Mouse (Mus musculus) left cerebral cortex, postnatal 4 days (tissue): Measurements from ENCODE around the gene Ankrd23. TPM values are rescaled to one million over a fixed set of nuclear protein-coding genes. Genes with fewer than 3 reads are reported as not detected.
A peak's percentile ranks its signal among the peaks of the same experiment; 100 is the strongest.

ENCODE experiments used
- DNase-seq: peaks from one replicate; pipeline ENCODE4 v3.0.0-alpha.2; 2022
- intact Hi-C: fragments of 180-260 bp; cut with DNase I; formaldehyde crosslinking; loops from one replicate; pipeline ENCODE4 v1.15.1; 2025
- total RNA-seq, 2 experiments: library from RNA; stranded (reverse); gene quantifications; 2 replicates each; pipeline ENCODE4 v1.2.3; 2021

The Ankrd23 gene
- total RNA-seq, 2 experiments from 2014 or later: 8.3 to 8.6 TPM

GRCm38 (mm10) chr1:36564101-36564500 is 27.4 kb upstream of the Ankrd23 start:
- DNase-seq: no peak
- intact Hi-C loops: no loop called here

GRCm38 (mm10) chr1:36563632-36564031 is 26.9 kb upstream of the Ankrd23 start:
- DNase-seq: no peak
- intact Hi-C loops: no loop called here

- peak; percentile 39 for DNase-seq
- intact Hi-C loops: no loop called here
Observed at GRCm38 (mm10) chr1:36563197-36563596, 26.5 kb upstream of the Ankrd23 start.

- no peak for DNase-seq
- intact Hi-C loops: no loop called here
Observed at GRCm38 (mm10) chr1:36562388-36562787, 25.7 kb upstream of the Ankrd23 start.

DNA sequence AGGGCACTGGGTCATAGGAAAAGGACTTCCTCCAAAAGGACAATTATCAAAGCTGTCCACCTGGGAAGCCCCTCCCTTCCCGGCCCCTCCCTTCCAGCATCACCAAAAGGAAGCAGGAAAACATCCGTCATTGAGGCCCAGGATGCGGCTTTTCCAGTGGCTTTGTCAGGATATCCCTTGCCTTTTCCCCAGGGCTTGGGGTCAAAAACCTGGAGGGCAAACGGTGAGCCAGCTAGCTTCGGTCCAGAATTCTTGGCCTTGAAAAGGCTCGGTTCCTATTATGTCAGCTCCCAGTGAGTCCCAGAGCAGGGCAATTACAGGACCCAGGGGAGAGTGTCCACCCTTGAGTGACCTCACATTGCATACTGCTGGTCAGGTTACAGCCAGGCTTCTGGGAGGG is 24.2 kb upstream of the Ankrd23 start:
- no peak for DNase-seq
- intact Hi-C loops: no loop called here

DNA sequence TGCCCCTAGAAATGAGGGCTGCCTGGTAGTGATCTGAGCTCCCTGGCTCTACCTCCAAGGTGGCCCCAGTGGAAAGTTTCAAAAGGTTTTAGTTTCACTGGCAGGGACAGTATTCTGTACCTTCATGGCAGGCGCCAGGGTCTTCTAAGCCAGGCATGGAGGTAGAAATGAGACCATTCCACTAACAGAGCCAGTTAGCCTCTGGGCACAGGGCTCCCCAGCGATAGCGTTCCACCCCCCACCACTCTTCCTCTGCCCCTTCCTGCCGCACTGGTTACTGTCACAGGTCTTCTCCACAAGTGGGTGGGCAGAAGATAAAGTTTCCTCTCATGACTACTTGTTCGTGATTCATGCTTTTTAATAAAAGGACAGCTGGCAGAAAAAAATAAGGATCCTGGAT is 23.2 kb upstream of the Ankrd23 start:
- intact Hi-C loops: loop anchor here (5.0 to 10.0 kb wide), 2 partner anchors 75 to 122 kb away; partner anchors contain the start of gene Fam178b
- DNase-seq: no peak

- DNase-seq: no peak
- intact Hi-C loops: loop anchor here (5.0 to 10.0 kb wide), 2 partner anchors 76 to 123 kb away; partner anchors contain the start of gene Fam178b
Observed at GRCm38 (mm10) chr1:36559256-36559655, 22.6 kb upstream of the Ankrd23 start.

- intact Hi-C loops: loop anchor here (5.0 to 10.0 kb wide), 2 partner anchors 76 to 124 kb away; partner anchors contain the start of gene Fam178b
- peak; percentile 79 for DNase-seq
Observed at GRCm38 (mm10) chr1:36558031-36558993, 21.6 kb upstream of the Ankrd23 start, which contains the start of gene Sema4c. Sema4c (minus strand) TSS chr1:36558349.

- peak; percentile 92 for DNase-seq
- intact Hi-C loops: loop anchor here (5.0 to 10.0 kb wide), 2 partner anchors 77 to 125 kb away; partner anchors contain the start of gene Fam178b
Observed at GRCm38 (mm10) chr1:36557457-36558011, 20.9 kb upstream of the Ankrd23 start.

GRCm38 (mm10) chr1:36556553-36557456 is 20.1 kb upstream of the Ankrd23 start:
- intact Hi-C loops: loop anchor here (5.0 to 10.0 kb wide), 2 partner anchors 78 to 125 kb away; partner anchors contain the start of gene Fam178b
- DNase-seq: peak; percentile 99

GRCm38 (mm10) chr1:36555798-36556395 is 19.2 kb upstream of the Ankrd23 start:
- intact Hi-C loops: loop anchor here (5.0 to 10.0 kb wide), 2 partner anchors 79 to 126 kb away; partner anchors contain the start of gene Fam178b
- DNase-seq: peak; percentile 78

- peak; percentile 44 for DNase-seq
- intact Hi-C loops: loop anchor here (5.0 to 10.0 kb wide), 2 partner anchors 80 to 127 kb away; partner anchors contain the start of gene Fam178b
Observed at GRCm38 (mm10) chr1:36554633-36555399, 18.1 kb upstream of the Ankrd23 start.

GRCm38 (mm10) chr1:36552506-36552905 is 15.8 kb upstream of the Ankrd23 start:
- peak; percentile 66 for DNase-seq
- intact Hi-C loops: loop anchor here (10.0 kb wide), 1 partner anchor 82 kb away; no protein-coding TSS in a partner anchor

- intact Hi-C loops: loop anchor here (10.0 kb wide), 1 partner anchor 83 kb away; no protein-coding TSS in a partner anchor
Observed at GRCm38 (mm10) chr1:36551904-36552303, 15.2 kb upstream of the Ankrd23 start.

GRCm38 (mm10) chr1:36550075-36550863 is 13.6 kb upstream of the Ankrd23 start:
- no peak for DNase-seq
- intact Hi-C loops: loop anchor here (10.0 kb wide), 1 partner anchor 85 kb away; no protein-coding TSS in a partner anchor

More at GRCm38 (mm10) chr1:36551904-36552303, 15.2 kb upstream of the Ankrd23 start:
- DNase-seq: no peak

DNA sequence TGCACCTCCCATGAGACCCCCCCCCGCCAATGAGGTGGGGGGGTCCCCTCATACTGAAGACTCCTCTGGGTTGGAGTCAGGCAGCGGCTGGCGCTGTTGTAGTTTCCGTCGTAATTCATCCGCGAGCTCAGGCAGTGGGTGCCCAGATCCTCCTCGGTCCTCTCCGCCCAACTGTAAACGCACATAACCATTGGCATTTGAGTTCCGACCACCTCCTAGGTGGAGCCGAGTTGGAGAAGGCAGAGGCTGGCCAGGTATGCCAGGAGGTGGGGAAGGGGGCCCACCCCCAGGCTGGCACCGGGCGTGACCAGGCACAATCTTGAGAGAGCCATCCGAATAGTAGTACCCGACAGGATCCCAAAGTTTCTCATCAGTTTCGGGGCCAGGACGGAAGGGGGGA is 12.8 kb upstream of the Ankrd23 start:
- no peak for DNase-seq
- intact Hi-C loops: loop anchor here (5.0 kb wide), 1 partner anchor 143 kb away; the partner anchor contains the start of gene Cox5b

DNA sequence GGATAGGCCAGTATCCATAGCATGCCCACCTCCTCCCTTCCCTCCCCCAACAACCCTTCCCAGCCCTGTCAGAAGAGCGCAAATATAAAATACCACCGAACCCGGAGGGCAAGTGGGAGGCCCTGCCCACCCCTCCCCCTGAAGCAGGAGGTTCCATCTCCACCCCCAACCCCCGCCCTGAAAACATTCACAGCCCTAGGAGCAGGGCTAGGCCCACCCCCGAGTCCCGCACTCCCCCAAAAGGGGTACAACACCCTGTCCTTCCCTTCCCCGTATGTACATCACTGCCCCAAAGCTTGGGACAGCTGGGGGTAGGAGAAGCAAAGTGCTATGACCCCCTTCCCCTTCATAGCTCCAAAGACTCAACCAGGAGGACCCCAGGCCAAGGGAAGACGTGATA is 12.1 kb upstream of the Ankrd23 start:
- intact Hi-C loops: loop anchor here (5.0 kb wide), 1 partner anchor 144 kb away; the partner anchor contains the start of gene Cox5b
- no peak for DNase-seq
